Mouse (Mus musculus) thymus, postnatal 14 days (tissue): ENCODE data around the gene Frem1.
A peak's percentile ranks its signal among the peaks of the same experiment; 100 is the strongest.

Source experiments
- DNase-seq: peaks from one replicate; pipeline ENCODE4 v3.0.0; 2021

Gene Frem1

GRCm38 (mm10) chr4:82867731-82868445 is 184.3 kb downstream of the Frem1 start:
- no peak for DNase-seq

- no peak for DNase-seq
These were observed 185.0 kb downstream of the Frem1 start for GRCm38 (mm10) chr4:82867111-82867510.

GRCm38 (mm10) chr4:82864974-82865699 is 187.0 kb downstream of the Frem1 start:
- no peak for DNase-seq

GRCm38 (mm10) chr4:82863316-82863715 is 188.8 kb downstream of the Frem1 start:
- no peak for DNase-seq

GRCm38 (mm10) chr4:82861451-82861850 is 190.7 kb downstream of the Frem1 start:
- DNase-seq, result no peak

- no peak for DNase-seq
These were observed 191.6 kb downstream of the Frem1 start for GRCm38 (mm10) chr4:82860566-82860965.

GRCm38 (mm10) chr4:82859131-82860125 is 192.7 kb downstream of the Frem1 start, which contains the start of gene Zdhhc21:
Zdhhc21 (minus strand) TSS chr4:82859958.
- DNase-seq, result peak; percentile 85

- no peak for DNase-seq
These were observed 193.6 kb downstream of the Frem1 start for GRCm38 (mm10) chr4:82858431-82859010.

- no peak for DNase-seq
These were observed 195.2 kb downstream of the Frem1 start for GRCm38 (mm10) chr4:82856986-82857385.

- DNase-seq, result no peak
These were observed 198.3 kb downstream of the Frem1 start for GRCm38 (mm10) chr4:82853809-82854208.

- DNase-seq, result no peak
These were observed 203.4 kb downstream of the Frem1 start for GRCm38 (mm10) chr4:82848552-82849234.
